Mouse (Mus musculus) left cerebral cortex, adult 8-10 months (tissue): ENCODE results near the gene Abhd12. TPM values are rescaled to one million over a fixed set of nuclear protein-coding genes. Genes with fewer than 3 reads are reported as not detected.
A peak's percentile ranks its signal among the peaks of the same experiment; 100 is the strongest.

ENCODE experiments used
- DNase-seq, 2 experiments: peaks; one replicate each; pipeline ENCODE4 v3.0.0; 2022; ENCODE audit warnings: low spot score in 2 of 2
- total RNA-seq, 4 experiments: library from RNA; stranded (reverse); gene quantifications; 2 replicates each; pipeline ENCODE4 v1.2.4; 2022

The Abhd12 gene
- total RNA-seq, 4 experiments from 2014 or later, result 309 to 333 (median 321) TPM

DNA sequence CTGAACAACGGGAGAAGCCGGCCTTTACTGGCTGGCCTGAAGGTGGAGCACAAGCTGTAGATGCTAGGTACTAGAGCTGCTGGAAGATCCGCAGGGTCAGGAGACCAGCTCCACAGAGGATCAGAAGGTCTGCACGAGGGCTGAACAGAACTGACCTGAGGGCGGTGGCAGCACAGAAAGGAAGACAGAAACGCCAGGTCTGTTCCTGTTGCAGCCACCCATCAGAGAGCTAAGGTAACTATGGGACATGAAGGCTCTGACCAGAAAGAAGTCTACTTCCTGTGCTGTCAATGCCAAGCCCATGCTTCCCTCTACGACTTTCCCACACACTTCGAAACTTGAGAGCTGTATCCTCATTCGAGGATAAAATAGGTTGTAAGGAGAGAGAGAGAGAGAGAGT is 53.3 kb downstream of the Abhd12 start:
- DNase-seq, result no peak

- no peak for DNase-seq
Measured at GRCm38 (mm10) chr2:150847436-150847995, 57.0 kb downstream of the Abhd12 start.

- DNase-seq, result no peak
Measured at GRCm38 (mm10) chr2:150844798-150845197, 59.7 kb downstream of the Abhd12 start.

DNA sequence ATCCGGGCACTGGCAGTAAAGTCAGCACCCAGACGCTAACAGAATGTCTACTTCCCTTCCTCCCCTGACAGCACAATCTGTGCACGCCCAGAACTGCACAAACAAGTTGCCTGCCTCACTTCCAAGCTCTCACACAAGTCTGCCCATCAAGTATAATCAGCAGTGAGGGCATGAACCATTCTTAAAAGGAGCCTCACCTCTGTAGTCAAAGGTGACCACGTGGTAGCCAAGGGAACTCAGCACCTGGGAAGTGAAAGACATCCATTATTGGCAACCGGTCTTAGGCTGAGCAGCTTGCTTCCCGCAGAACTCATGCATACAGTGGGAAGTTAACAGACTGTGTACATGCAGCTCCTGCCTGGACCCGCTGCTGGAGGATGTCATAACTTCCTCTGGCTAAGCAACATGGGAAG is 62.5 kb downstream of the Abhd12 start:
- DNase-seq, result no peak

GRCm38 (mm10) chr2:150841109-150841508 is 63.4 kb downstream of the Abhd12 start:
- no peak for DNase-seq

DNA sequence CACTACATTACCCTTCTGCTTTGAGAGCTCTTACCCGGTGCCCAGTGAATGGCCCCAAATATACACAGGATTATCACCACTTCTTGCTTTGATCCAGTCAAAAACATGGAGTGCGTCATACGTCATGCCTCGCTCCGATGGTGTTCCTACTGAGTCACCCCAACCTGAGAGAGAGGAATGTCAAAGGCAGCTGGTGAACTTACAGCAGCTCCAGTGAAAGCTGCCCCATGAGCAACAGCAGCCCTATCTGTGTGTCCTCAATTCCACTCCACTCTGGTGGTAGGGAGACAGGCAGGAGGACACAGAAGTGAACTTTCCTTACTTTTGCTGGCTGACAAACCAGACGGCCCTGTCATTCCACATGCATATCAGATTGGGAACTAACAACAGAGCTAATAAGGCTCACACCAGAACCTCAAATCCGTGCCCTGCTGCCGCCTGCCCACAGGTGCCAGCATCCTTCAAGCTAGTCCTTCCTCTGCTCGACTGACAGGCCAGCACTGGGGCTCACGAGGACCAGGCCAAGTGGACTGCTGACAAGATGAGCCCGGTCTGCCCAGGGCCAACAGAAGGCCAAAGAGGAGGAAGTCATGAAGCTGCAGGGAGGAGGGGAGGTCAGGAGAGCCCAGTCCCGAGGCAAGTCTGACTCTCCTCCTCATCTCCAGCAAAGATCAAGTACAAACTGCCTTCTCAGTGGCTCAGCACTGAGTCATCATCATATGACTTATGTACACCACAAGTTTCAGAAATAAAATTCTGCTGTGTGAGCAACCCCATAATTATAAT is 64.7 kb downstream of the Abhd12 start:
- DNase-seq, result no peak

DNA sequence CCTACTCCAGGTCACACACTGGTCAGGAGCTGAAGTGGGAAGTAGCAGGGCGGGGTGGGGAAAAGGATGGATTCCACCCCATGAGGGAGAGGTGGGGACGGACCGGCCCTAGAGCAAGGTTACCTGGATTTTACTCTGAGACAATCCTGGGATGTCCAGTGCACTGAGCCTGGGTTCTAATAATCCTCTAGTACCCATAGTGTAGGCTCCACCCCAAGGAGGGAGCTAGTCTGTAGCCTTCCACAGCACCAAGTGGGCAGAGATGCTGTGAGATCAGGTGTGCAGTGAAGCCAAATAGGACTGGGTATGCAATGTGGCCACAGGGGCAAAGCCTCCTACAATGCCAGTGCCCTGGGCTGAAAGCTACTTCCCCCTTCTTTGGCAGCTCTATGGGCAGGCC is 66.8 kb downstream of the Abhd12 start:
- DNase-seq, result no peak

- DNase-seq, result no peak
Measured at GRCm38 (mm10) chr2:150836906-150837305, 67.6 kb downstream of the Abhd12 start.

- no peak for DNase-seq
Measured at GRCm38 (mm10) chr2:150835975-150836374, 68.6 kb downstream of the Abhd12 start.

DNA sequence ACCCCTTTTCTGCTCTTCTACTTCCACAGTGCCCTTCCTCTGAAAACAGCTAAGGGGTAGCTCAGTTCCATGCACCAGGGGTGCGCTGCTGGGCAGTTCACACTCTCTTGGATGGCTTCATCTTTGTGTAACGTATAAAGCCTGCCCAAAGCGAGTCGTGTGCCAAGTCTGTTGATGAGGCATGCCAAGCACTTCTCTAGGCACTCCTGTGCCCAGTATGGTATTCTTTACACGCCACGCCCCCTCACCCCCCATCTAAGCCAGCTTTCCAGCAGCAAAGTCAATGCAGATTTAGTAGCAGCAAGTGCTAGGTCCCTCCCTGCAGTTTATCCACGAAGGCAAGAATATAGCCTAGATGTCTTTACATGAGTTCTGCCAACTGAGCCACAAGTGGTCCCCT is 69.9 kb downstream of the Abhd12 start:
- no peak for DNase-seq

- no peak for DNase-seq
Measured at GRCm38 (mm10) chr2:150832029-150832428, 72.5 kb downstream of the Abhd12 start.

GRCm38 (mm10) chr2:150830911-150831441 is 73.6 kb downstream of the Abhd12 start:
- DNase-seq, result no peak

DNA sequence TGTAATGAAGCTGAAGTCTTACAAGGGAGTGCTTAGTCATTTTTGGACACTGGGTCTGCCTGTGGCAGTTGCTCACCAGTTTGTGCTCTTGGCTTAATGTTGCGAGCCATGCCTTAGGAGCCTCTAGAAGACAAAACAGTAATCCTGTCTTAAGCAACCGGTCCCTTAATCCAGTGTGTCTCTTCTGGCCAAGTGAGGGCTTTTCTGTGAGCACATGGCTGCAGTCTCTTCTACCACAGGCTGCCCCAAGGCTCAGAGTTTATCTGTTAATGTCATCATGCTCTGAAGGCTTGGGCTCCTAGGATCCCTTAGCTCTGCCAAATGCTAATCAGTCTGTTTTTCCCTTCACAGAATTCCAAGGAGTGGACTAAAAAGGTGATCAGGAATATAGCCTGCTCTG is 74.5 kb downstream of the Abhd12 start:
- DNase-seq, result no peak

GRCm38 (mm10) chr2:150828654-150829053 is 75.9 kb downstream of the Abhd12 start:
- DNase-seq, result no peak

GRCm38 (mm10) chr2:150828164-150828563 is 76.4 kb downstream of the Abhd12 start:
- no peak for DNase-seq

- no peak for DNase-seq
Measured at GRCm38 (mm10) chr2:150826426-150826825, 78.1 kb downstream of the Abhd12 start.

DNA sequence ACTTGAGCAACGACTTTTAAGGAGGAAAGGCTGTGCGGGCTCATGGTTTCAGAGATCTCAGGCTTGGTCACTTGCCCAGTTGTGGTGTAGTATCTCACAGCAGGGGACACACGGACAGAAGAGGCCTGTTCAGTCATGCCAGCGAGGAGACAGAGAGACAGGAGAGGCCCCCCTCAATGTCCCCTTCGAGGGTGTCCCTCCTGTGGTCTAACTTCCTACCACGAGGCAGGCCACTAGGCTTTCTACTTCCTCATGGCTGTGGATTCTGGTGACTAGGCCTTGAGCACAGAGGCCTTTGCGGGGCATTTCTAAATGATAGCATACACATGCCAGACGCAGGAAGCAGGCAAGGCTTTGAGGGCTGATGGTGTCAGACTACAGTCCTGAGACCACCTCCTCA is 81.6 kb downstream of the Abhd12 start:
- no peak for DNase-seq

- DNase-seq, result peak in 1 of 2 experiments; percentile 57
Measured at GRCm38 (mm10) chr2:150820720-150821119, 83.8 kb downstream of the Abhd12 start.

DNA sequence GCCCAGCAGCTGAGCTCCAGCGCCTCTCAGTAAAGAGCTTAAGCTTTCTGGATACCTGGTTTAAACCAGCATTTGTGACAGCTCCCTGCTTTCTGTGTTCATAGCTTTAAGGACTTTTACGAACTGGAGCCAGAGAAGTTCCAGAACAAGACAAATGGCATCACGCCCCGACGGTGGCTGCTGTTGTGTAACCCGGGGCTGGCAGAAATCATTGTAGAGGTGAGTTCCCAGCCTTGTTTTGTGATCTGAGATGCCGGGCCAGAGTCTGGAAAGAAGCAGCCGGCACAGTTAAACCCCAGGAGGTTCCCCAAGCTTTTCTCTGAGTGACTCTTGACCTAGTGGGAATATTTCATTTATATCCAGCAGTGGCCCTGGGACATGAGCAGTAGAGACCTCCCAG is 85.8 kb downstream of the Abhd12 start:
- DNase-seq, result no peak

DNA sequence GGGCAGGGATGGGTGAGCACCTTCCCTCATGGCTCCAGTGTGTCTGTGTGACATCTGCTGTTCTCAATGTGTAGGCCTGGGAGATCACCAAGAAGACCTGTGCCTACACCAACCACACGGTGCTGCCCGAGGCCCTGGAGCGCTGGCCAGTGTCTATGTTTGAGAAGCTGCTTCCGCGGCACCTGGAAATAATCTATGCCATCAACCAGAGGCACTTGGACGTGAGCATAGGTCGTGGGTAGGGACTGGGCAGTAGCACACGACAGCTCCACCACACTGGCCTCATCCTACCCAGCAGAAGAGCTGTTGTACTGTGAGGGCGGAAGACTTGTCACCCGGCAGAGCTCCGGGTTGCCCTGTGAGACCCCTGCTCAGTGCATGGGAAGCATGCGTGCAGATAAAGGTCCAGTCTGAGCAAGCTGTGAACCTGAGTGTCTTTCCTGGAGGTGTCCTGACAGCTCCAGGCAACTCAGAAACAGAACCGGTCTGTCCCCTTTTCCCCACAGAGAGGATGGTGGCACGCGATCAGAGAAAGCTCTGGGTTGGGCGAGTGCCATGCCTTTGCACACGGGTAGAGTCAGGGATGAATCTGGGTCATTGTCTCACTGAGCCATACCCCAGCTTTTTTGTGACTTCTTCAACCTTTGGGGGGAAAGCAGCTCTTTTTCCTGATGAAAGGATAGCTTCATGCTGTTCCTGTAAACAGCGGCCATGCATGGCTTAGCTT is 87.7 kb downstream of the Abhd12 start:
- no peak for DNase-seq

DNA sequence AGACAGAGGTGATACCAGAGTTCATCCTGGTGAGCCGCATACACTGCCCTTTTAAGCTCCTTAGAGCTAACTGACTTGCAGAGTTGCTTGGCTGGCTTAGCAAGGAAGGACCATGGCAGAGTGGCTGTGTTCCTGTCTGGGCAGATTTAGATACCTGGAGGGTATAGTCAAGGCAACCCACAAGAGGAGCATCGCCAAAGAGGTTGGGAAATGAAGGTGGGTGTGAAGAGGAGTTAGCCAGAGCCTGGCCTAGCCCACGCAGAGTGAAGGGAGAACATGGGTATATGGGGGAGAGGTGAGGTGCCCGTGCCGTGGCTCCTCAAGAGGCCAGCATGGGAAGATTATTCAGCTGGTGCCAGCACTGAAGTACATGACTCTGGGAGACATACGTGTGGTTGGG is 91.7 kb downstream of the Abhd12 start:
- DNase-seq, result no peak

DNA sequence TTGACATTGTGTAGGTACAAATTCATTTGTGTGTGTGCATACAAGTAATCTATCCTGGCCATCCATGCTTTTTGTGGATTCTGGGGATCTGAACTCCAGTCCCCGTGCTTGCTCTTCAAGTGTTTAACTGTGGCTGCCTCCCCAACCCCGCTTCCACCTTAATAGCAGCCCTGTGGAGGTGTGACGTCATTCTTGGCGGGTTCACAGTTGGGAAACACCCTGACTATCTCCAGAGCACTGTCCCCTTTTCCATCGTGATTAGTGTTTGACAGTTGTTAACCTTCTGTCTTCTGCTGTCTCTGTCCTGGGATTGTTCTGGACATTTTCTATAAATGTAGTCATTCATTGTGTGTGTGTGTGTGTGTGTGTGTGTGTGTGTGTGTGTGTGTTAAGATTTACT is 93.9 kb downstream of the Abhd12 start:
- no peak for DNase-seq
